Mouse (Mus musculus) myocyte (in vitro differentiated cells): ENCODE results near the gene Speg.

Experiments used
- E2F4 ChIP-seq: IDR thresholded peaks from one replicate; pipeline ENCODE4 v1.6.1; 2011; ENCODE audit warnings: mild to moderate bottlenecking, control low read depth, moderate library complexity; ENCODE audit not compliant: insufficient read depth
- MYOD1 ChIP-seq, 3 experiments: IDR thresholded peaks; one replicate each; pipeline ENCODE4 v1.6.1; 2011; ENCODE audit warnings: control low read depth in 2 of 3, low read depth in 2 of 3, mild to moderate bottlenecking in 2 of 3, moderate library complexity in 1 of 3; ENCODE audit not compliant: insufficient read length in 2 of 3, control insufficient read depth in 1 of 3
- POLR2A ChIP-seq: IDR thresholded peaks from one replicate; pipeline ENCODE4 v1.6.1; 2011; ENCODE audit warnings: low read depth, mild to moderate bottlenecking, control low read depth, moderate library complexity; ENCODE audit not compliant: insufficient read length
- SRF ChIP-seq: IDR thresholded peaks from one replicate; pipeline ENCODE4 v1.6.1; 2011; ENCODE audit warnings: low read depth; ENCODE audit not compliant: control insufficient read depth, insufficient read length
- USF1 ChIP-seq: IDR thresholded peaks from one replicate; pipeline ENCODE4 v1.6.1; 2011; ENCODE audit warnings: low read depth, mild to moderate bottlenecking, control low read depth, moderate library complexity

DNA sequence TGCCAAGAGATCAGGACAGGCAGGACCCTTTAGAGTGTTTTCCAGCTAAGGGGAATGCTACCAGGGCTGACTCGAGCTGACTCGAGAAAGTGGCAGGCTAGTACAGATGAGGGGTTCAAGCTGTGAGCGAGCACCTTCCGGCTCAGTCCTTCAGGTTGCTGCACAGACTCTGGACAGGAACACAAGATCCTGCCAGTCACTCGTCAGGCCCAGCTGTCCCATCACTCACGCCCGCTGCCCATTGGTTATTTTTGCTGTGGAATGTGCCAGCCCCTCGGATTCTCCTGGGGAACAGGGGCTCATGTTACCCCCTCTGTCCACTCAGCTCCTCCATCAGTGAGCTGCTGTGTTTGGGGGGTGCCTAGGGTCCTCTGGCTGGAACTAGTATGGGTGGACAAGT is 4.8 kb downstream of the Speg start:
- TF ChIP-seq USF1 (no peak), SRF (no peak), POLR2A (peak; percentile 38), E2F4 (no peak), MYOD1 (IDR thresholded peaks at IDR 0.05; ENCODE audit: control insufficient read depth in 1 of 3, insufficient read length in 2 of 3, low read depth in 2 of 3) (peak; percentile 86 to 99 (median 98))
